Mouse (Mus musculus): Measurements from ENCODE around the gene Upk2. TPM values are rescaled to one million over a fixed set of nuclear protein-coding genes. Genes with fewer than 3 reads are reported as not detected.

Gene Upk2
- polyA plus RNA-seq (2012; rRNA removed) = 0.11 and 0.43 TPM in 2 replicates

GRCm38 (mm10) chr9:44454891-44455220 lies at the start of gene Upk2:
TSS of gene Upk2 (minus strand) at chr9:44454976.

GRCm38 (mm10) chr9:44482552-44482951 lies 27.8 kb upstream of the Upk2 start, which contains the start of gene Bcl9l:
TSS of gene Bcl9l (plus strand) at chr9:44482825.

GRCm38 (mm10) chr9:44440961-44441360 lies 13.8 kb downstream of the Upk2 start, which contains the start of gene Foxr1:
TSS of gene Foxr1 (minus strand) at chr9:44441136.

GRCm38 (mm10) chr9:44418519-44419385 lies 36.0 kb downstream of the Upk2 start, which contains the start of gene Ccdc84:
TSS of gene Ccdc84 (minus strand) at chr9:44418569.

GRCm38 (mm10) chr9:44406906-44407751 lies 47.6 kb downstream of the Upk2 start, which contains the start of the genes Rps25 and Trappc4:
TSS of gene Rps25 (plus strand) at chr9:44407139.
TSS of gene Trappc4 (minus strand) at chr9:44407600.

Other genes starting within 250 kb of the Upk2 start
- gene Cbl, start 220.9 kb downstream of the Upk2 start, polyA plus RNA-seq (2012; rRNA removed) = 19.7 and 24.1 TPM in 2 replicates
- 0.05 and 0.14 TPM in 2 replicates for gene Ccdc153, start 214.3 kb downstream of the Upk2 start, polyA plus RNA-seq (2012; rRNA removed)
- gene Pdzd3, start 203.5 kb downstream of the Upk2 start, polyA plus RNA-seq (2012; rRNA removed) = 0.20 and 0.31 TPM in 2 replicates
- gene Nlrx1, start 186.4 kb downstream of the Upk2 start, polyA plus RNA-seq (2012; rRNA removed) = 2.0 and 2.4 TPM in 2 replicates
- gene Abcg4, start 166.4 kb downstream of the Upk2 start, polyA plus RNA-seq (2012; rRNA removed) = 19.3 and 19.5 TPM in 2 replicates
- gene Hinfp, start 149.3 kb downstream of the Upk2 start, polyA plus RNA-seq (2012; rRNA removed) = 38.6 and 43.6 TPM in 2 replicates
- 19.9 and 22.4 TPM in 2 replicates for gene C2cd2l, start 134.7 kb downstream of the Upk2 start, polyA plus RNA-seq (2012; rRNA removed)
- gene Dpagt1, start 129.0 kb downstream of the Upk2 start, polyA plus RNA-seq (2012; rRNA removed) = 20.6 and 44.7 TPM in 2 replicates
- 292 and 369 TPM in 2 replicates for gene H2afx, start 120.3 kb downstream of the Upk2 start, polyA plus RNA-seq (2012; rRNA removed)
- gene Hmbs, start 110.7 kb downstream of the Upk2 start, polyA plus RNA-seq (2012; rRNA removed) = 111 and 135 TPM in 2 replicates
- gene Vps11, start 93.3 kb downstream of the Upk2 start, polyA plus RNA-seq (2012; rRNA removed) = 24.8 and 28.6 TPM in 2 replicates
- gene Hyou1, start 75.5 kb downstream of the Upk2 start, polyA plus RNA-seq (2012; rRNA removed) = 59.1 and 68.3 TPM in 2 replicates
- 20.2 TPM in 2 replicates for gene Slc37a4, start 58.1 kb downstream of the Upk2 start, polyA plus RNA-seq (2012; rRNA removed)
- gene Rps25, start 47.8 kb downstream of the Upk2 start, polyA plus RNA-seq (2012; rRNA removed) = 853 and 1,290 TPM in 2 replicates
- 123 and 141 TPM in 2 replicates for gene Trappc4, start 47.4 kb downstream of the Upk2 start, polyA plus RNA-seq (2012; rRNA removed)
- gene Ccdc84, start 36.4 kb downstream of the Upk2 start, polyA plus RNA-seq (2012; rRNA removed) = 37.0 and 40.8 TPM in 2 replicates
- gene Foxr1, start 13.8 kb downstream of the Upk2 start, polyA plus RNA-seq (2012; rRNA removed) = not detected in 2 replicates
- gene Bcl9l, start 27.8 kb upstream of the Upk2 start, polyA plus RNA-seq (2012; rRNA removed) = 15.7 and 19.1 TPM in 2 replicates
- gene Cxcr5, start 106.9 kb upstream of the Upk2 start, polyA plus RNA-seq (2012; rRNA removed) = not detected in 2 replicates
- gene Ddx6, start 149.9 kb upstream of the Upk2 start, polyA plus RNA-seq (2012; rRNA removed) = 52.3 and 67.1 TPM in 2 replicates
- gene Treh, start 218.3 kb upstream of the Upk2 start, polyA plus RNA-seq (2012; rRNA removed) = not detected in 2 replicates

Data from central nervous system, embryonic 11.5 days (tissue).